Mouse (Mus musculus) spleen, adult 18-20 months (tissue): ENCODE results near the gene Rara.
"Not testable (repeated sequence)": the region's sequence is repeated elsewhere in the genome, so short reads cannot be mapped to it uniquely, and the experiment has no call there.

Experiments
- DNase-seq, 2 experiments: peaks; one replicate each; pipeline ENCODE4 v3.0.0; 2022; ENCODE audit warnings: mixed read lengths in 2 of 2

The Rara gene

DNA sequence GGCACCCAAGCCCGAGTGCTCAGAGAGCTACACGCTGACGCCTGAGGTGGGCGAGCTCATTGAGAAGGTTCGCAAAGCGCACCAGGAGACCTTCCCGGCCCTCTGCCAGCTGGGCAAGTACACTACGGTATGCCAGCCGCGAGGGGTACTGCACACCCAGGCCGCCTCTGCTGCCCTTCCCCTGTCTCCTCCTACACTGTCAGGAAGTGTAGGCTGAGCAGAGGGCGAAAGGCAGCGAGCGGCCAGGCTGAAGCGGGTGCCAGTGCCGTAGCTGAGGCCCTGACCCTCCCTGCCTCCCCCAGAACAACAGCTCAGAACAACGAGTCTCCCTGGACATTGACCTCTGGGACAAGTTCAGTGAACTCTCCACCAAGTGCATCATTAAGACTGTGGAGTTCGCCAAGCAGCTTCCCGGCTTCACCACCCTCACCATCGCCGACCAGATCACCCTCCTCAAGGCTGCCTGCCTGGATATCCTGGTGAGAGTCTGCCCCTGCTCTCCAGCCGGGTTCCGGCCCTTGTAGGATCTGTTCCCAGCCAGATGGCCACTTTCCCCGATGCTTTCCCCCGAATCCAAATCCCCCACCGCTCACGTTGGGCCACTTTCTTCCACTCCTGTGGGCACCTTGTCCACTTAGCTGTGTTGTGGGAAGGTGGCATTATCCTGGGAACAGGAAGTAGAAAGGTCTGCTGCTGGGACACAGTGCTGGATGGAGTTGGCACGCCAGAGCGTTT is 42.7 kb downstream of the Rara start:
- no peak for DNase-seq

DNA sequence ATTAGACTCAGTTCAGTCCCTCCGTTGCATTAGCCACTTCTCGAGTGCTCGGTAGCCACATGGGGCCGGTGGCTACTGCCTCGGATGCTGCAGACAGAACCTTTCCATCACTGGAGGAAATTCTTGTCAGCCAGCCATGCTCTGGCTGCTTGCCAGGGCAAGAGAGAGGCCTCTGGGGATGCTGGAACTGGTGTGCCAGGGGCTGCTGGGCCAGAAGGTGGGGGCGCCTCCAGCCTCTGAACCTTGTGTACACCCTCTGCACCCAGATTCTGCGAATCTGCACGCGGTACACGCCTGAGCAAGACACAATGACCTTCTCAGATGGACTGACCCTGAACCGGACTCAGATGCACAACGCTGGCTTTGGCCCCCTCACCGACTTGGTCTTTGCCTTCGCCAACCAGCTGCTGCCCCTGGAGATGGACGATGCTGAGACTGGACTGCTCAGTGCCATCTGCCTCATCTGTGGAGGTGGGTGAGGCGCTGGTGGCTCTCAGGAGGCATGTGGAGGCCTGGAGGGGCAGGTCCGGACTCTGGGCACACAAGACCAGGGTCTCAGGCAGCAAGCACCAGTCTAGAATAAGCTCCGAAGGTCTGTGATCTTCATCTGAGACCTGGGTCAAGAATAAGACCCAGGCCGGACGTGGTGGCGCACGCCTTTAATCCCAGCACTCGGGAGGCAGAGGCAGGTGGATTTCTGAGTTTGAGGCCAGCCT is 43.9 kb downstream of the Rara start:
- DNase-seq: peak in 1 of 2 experiments; percentile 11

DNA sequence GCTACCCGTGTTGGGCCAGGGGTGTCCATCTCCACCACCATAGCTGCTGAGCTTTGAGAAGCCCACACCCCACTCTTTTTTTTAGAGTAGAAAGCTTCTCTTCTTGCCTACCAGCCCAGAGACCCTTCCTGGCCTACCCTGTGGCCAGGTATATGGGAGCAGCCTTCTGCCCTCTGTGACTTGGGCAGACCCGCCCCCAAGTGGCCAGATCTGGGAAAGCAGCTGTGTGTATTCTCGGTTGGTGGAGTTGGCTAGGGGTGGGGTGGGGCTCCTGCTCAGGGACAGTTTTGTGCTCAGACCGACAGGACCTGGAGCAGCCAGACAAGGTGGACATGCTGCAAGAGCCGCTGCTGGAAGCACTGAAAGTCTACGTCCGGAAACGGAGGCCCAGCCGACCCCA is 44.6 kb downstream of the Rara start:
- DNase-seq: peak; percentile 73 to 90

DNA sequence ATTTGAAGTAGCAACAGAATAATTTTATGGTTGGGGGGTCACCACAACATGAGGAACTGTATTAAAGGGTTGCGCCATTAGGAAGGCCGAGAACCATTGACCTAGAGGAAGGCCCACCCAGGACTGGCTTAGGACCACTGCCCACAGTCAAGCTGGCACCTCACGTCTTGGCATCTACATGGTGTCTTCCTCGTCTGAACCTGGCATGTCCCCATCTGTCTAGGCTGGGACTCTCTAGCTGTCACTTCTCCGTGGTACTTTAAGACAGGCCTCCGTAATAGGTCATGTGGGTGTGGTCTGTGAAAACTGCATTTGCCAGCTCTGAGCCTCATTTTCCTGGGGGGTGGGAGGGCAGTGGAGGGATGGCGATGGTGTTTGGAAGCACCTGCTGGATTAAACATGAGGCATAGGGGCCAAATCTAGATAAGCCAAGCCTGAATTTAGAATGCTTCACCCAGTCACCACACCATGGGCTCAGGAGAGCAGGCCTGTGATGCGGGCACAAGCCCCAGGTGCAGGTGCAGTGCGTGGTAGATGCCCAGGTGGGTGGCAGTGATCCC is 45.3 kb downstream of the Rara start:
- DNase-seq: no peak

DNA sequence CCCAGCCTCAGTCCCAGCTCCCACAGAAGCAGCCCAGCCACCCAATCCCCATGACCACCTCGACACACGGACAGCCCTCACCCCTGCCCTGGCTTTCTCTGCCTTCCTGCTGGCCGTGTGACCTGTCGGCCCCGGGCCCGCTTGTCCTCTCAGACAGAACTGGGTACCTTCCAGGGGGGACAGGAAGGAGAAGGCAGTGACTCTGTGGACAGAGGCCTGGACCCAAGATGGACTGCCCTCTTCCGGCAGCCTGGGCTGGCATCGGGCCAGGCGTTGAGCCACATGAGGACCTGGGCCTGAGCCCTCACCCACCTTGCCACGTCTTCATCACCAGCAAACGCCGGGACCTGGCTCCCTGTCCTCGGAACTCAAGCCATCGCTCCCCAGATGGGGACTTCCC is 46.0 kb downstream of the Rara start:
- no peak for DNase-seq

DNA sequence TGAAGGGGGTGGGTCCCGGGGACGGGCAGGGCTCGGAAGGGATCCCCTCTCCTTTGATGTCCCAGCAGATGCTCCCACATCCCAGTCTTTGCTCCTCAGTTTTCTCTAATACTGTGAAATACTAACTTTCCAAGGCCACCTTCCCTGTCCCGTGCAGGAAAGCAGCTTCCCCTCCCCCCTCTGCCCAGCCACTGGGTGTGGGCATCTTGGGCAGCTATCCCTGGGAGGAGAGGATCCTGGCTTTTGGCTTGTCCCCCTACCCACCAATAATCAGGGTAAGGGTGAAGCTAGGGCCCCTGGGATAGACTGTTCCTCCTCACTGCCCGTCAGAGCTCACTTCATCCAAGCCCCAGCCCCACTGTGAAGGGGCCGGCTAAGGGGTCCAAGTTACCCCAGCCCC is 46.6 kb downstream of the Rara start:
- DNase-seq: no peak

DNA sequence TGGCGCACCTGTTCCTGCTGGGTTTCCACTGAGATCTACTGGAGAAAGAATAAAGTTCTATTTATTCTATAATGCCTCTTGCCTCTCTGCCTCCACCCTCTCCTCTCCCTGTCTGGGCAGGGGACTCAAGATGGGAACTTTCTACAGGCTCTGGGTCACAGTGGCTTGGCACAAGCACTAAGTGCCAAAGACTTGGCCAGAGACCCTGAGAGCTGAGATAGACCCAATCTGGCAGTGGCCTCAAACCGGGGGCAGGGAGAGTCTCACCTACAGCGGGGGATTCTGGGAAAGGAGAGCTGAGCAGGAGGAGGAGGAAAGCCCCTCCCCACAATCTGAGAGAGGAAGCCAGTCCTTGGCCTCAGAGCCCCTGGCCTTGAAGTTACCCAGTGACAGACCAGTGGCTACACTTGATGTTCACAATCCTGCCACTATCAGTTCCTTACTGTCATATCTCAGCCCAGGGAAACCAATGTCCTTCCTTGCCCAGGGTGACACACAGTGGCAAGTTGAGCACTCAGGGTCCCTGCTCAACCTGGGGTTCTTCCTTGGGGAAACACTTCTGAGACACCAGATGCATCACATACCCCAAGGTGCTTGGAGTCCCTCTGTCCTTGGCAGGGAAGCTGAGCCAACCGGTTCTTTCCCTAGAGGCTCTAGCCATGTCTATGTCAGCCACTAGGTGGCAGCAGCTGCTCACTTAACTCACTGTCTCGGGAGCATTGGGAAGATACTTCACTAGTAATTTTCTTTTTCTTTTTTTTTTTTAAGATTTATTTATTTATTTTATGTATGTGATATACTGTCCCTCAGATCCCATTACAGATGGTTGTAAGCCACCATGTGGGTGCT is 47.5 kb downstream of the Rara start:
- DNase-seq: peak; percentile 46 to 72

DNA sequence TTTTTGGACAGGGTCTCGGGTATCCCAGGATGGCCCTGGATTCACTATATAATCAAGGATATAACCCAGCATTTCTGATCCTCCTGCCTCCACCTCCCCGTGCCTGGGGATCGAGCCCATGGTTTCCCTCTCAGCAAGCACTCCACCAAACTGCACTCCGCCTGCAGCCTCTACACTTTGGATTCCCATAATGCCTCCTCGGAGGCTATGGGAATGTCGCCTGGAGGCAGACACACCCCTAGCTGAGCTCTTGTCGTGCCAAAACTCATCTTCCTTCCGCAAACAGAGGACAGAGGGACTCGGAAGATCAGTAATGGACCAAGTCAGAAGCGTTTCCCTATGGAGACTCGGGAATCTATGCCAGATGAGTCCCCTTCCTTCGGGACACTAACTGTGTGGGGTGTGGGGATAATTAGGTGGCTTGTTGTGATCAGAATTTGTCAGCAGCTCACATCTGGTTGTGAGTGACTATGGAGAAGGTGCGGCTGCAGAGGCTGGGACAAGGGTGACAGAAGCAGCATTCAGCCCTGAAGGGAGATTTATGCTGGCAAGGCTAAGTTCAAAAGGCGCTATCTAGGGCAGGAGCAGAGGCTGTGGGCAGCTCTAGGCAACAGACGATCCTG is 51.0 kb downstream of the Rara start:
- DNase-seq: no peak

DNA sequence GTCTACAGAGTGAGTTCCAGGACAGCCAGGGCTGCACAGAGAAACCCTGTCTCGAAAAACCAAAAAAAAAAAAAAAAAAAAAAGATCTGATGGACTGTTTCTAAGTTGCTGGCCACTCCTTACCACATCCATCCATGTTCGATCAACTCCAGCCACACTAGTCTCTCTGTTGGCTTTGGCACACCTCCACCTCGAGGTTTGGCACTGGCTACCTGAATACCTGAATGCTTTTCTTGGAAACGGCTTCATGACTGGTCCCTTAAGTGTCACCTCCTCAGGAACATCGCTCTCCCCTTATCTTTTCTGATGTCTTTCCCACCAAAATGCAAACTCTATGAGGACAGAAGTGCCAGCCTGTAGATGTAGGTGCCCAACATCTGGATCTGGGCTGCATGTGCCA is 51.7 kb downstream of the Rara start:
- DNase-seq: no peak

DNA sequence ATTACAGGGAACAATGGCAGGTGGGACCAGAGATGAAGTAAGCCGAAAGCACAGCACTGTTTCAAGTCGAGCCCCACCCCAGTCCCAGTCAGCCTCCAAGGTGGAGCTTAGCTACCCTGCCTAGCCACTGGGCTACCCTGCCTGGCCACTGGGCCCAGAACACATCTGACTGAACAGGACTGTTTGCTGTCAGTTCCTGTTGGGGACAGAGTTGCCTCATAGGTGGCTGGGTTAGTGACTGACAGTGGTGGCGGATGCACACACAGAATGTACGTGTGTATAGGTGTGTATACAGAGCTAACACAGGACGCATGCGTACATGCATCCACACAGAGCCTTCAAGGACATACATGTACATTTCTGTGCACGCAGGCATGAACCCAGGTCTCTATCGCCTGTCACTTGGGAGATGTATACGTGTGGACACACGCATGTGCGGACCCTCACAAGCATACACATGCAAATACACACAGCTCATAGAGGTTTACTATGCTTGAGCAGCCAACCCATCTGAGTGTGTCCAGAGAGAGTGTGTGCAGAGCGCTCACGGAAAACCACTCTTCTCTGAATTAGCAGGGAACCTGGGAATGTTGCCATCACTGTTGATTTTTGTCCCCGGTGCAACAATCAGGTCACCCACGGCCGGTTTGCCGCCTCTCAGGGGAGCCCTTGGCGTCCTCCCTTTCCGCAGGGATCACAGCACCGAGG is 53.8 kb downstream of the Rara start:
- DNase-seq: no peak

DNA sequence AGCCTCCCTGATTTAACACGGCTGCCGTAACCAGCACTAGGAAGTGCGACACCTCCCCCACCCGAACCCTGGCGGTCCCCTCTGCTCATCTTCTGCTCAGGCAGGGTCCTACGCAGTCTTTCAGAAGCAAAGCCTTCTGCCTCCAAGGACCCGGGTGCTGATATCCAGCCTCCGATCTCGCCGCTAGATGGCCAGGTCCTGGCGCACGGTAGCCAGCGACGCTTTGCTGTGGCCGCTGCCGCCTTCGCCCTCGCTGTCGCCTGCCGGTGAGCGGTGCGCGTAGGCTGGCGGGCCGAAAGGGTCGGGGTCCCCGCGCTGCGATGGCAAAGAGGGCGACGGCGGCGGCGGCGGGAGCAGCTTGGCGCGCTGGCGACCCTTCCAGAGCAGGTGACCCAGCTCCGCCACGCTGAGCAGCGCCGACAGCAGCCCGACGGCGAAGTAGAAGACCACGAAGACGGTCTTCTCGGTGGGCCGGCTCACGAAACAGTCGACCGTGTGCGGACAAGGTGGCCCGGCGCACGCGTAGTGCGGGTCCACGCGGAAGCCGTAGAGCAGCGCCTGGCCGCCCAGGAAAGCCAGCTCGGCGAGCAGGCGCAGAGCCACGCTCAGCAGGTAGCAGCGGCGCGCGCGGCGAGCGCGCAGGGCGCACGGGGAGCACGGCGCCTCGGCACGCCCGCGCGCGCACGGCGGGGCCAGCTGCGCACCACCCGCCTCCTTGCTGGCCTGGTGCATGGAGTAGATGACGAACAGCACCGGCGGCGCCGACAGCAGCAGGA is 54.6 kb downstream of the Rara start:
- peak in 1 of 2 experiments; percentile 55 for DNase-seq

DNA sequence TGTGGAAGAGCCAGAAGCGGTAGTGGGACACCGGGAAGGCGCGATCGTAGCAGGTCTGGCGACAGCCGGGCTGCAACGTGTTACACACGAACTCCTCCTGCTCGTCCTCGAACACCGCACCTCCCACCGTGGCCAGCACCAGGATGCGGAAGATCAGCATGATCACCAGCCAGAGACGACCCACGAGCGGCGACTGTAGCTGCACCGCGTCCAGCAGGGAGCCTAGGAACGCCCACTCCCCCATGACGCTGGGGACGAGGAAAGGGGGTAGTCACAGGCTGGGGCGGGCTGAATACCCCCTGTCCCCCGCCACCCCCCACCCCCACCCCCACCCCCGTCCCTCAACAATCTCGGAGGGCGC is 55.1 kb downstream of the Rara start, which contains the start of gene Gjd3:
TSS of gene Gjd3 (minus strand) at position 244 of the 361 bp plus-strand sequence.
- DNase-seq: no peak

DNA sequence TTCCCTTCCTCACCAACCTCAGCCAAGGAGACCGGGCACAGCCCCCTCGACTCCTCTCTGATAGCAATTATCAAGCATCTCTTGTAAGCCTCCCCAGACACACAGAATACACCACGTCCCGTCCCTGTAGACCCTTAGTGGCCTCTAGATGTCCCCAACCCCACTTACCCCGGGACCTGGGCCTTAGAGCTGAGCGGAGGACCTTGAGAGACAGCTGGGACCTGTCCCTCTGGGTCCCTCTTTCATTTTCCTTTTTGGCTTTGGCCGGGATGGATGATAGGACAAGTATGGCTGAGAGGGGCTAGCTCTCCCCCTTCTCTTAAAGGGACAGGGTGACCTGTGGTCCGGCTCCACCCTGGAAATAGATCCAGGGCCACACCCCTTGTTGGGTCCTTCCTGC is 55.9 kb downstream of the Rara start:
- no peak for DNase-seq

DNA sequence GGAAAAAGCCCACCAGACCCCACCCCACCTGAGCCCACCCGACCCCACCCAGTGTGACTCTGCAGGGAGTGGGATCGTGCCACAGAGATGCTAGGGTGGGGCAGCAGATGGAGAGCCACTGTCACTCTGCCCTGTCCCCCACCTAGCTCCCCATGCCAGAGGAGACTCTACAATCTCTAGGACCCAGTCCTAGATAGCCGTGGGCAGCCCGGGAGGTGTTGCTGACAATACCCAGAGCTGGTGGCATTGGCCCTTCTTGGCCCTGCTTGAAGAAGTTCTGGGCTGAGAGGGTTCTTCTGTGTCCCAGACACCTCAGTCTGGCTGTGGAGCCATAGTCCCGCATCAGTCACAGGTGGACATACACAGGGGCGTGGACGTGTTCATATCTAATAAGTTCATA is 57.9 kb downstream of the Rara start:
- no peak for DNase-seq

DNA sequence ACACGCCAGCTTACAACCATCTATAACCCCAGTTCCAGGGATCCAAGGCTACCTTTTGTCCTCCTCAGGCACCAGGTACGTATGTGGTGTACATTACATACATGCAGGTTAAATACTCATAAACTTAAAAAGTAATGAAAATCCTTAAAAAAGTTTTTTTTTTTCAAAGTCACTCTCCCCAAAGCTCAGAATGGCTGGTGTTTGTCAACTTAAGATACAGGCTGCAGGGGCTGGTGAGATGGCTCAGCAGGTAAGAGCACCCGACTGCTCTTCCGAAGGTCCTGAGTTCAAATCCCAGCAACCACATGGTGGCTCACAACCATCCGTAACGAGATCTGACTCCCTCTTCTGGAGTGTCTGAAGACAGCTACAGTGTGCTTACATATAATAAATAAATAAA is 60.6 kb downstream of the Rara start:
- DNase-seq: not testable (repeated sequence)

DNA sequence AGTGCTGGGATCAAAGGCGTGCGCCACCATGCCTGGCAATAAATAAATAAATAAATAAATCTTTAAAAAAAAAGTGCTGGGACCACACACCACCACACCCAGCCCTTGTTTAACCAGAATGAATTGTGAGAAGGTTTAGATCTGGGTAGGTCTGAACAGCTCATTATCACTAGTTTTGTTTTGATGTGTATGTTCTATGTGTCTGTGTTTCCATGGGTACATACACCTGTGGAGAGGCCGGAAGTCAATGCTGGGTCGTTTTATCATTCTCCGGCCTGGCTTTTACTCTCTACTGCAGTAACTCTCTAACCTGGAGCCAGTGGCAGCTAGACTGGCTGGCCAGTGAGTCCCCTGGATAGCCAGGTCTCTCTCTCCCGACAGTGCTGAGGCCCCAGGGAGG is 63.2 kb downstream of the Rara start:
- DNase-seq: no peak

DNA sequence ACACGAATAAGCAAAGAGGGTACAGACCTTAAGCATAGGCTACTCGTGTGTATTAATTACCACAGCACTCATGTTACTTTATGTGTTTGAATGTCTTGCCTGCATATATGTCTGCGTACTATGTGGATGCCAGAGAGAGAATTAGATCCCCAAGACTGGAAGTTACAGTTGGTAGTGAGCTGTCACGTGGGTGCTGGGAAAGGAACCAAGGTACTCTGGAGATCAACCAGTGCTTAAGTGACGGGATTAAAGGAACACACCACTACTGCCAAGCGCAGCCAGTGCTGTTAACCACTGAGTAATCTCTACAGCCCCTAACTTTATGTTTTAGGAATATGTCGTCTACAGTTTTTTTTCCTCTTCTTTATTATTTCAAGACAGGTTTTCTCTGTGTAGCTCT is 68.4 kb downstream of the Rara start:
- DNase-seq: no peak

DNA sequence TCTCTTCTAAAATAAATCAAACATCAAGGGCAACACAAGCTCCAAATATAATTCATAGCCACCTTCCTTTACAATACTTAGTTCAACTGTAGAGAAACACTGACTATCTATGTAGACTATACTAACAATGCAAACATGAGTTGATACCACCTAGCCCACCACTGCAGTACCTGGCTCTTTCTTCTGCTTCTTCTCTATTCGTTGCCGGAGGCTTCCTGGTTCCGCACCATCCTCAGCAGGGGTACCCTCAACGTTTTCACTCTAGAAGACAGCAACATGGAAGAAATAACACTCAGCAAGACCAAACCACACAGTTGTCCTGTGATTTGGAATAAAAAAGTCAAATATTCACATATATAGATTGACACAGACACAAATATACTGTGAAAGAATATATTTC is 70.0 kb downstream of the Rara start:
- DNase-seq: no peak

DNA sequence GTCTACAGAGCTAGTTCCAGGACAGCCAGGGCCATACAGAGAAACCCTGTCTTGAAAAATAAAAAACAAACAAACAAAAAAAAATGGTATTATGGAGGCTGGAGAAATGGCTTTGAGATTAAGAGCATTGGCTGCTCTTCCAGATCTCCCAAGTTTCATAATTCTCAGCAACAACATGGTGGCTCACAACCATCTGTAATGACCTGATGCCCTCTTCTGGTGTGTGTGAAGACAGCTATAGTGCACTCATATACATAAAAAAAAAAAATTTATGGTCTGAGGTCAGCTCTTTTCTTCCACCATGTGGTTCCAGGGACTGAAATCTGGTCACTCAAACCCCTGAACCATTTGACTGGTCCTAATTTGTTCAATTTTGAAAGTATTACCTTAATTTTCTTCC is 71.2 kb downstream of the Rara start:
- no peak for DNase-seq

DNA sequence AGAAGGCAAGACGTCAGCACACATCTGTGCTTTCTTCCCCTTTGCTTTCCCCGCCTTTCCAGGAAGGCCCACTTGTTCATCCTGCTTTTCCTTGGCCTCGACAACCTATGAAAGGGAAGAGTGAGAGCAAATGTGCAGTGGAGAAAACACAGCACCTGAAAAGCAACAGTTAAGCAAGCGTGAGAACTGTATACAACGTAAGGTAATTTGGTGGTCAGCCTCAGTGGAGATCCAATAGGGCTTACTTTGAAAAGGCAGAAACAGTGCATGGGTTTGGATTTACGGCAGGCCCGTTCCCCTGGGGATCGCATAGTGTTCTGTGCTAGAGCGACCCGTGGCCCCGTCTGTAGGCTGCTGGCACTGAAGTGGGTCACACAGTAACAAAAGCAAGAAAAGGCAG is 71.6 kb downstream of the Rara start:
- DNase-seq: no peak

DNA sequence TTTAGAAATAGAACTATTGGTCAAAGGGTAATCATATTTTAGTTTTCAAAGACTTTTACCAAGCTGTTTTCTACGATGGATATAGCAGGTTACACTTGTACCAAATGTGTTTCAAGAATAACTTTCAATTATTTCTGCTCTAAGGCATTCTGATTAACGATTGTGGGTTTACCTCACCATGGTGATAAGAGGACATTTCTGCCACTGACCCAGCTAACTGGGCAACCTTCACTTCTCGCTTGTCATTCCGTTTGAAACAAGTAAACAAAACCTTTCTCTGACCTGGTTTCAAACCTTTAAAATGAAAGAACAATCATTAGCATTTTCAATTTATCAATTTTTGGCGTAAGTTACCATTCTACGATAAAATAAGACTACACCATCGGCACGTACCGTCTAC is 79.2 kb downstream of the Rara start:
- no peak for DNase-seq
